26 mouse cellular contexts compared by ENCODE assay signal in the genomic region with DNA sequence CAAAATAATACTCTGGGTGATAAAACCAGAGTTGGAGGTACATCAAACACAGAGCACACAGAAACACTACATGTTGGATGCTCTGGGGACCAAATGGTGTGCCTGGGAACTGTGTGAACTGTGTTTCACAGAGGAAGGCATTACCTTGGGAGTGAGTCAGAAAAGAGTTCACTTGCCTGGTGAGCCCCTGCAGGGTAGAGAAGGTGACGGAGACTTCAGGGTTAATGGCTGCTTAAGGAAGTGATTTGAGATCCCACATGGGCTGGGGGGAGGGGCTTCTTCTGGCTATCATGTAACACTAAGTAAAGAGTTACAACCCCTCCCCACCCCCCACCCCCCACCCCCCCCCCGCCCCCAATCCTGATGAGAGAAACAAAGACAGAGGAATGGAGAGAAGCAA.
DNase-seq lines count a peak whose midpoint lies in the region; ATAC-seq lines count a peak whose summit lies in the region.
"Had no signal": no experiment of that assay in that cellular context is flagged by ENCODE, and none has a peak within 500 bp of the region (broad histone marks: within the 10 kb centered on the region; RNA-seq: fewer than 3 reads in every experiment).

No protein-coding gene starts in this region.

- DNase-seq in embryo, embryonic 10.5 days (ENCODE audit: low spot score): peak; percentile 59
- DNase-seq in embryo, embryonic 10 days (ENCODE audit: low spot score): no peak
- peak; percentile 27 for DNase-seq in hindbrain, embryonic 10.5 days (ENCODE audit: low spot score)
- DNase-seq in ES-CJ7 (ENCODE audit: low read depth, low spot score): peak; percentile 21
- DNase-seq in embryonic facial prominence, embryonic 14.5 days (ENCODE audit: low spot score): no peak
- DNase-seq in kidney, adult 8-10 months: no peak
- DNase-seq: adrenal gland, postnatal 10 days; adrenal gland, postnatal 36 days; cerebellum, adult 18-20 months; cerebellum, adult 9-11 months; cerebellum, postnatal 25 days; gastrocnemius, postnatal 25 days; heart, adult 2 months; kidney, adult 11 months had no signal

- H3K9me3 ChIP-seq in hindbrain, embryonic 10.5 days: peaks cover 7% of the 10 kb centered on the region; the same call in 1 of the 2 replicates
- H3K9me3 ChIP-seq in hindbrain, embryonic 16.5 days (ENCODE audit: control insufficient read depth, low read length): peaks cover 3% of the 10 kb centered on the region; the same call in 1 of the 2 replicates
- H3K9me3 ChIP-seq in embryonic facial prominence, embryonic 14.5 days (ENCODE audit: control insufficient read depth, low read length): no peaks in the 10 kb centered on the region
- no peaks in the 10 kb centered on the region for H3K9me3 ChIP-seq in midbrain, embryonic 16.5 days (replicated peaks; ENCODE audit: control insufficient read depth, low read length, poor library complexity, severe bottlenecking)
- H3K9me3 ChIP-seq: forebrain, embryonic 15.5 days; G1E; heart, embryonic 10.5 days had no signal

- ATAC-seq in hindbrain, embryonic 16.5 days: no peak
- ATAC-seq in embryonic facial prominence, embryonic 14.5 days (ENCODE audit: low read depth): peak; percentile 55; the same call in 1 of the 2 replicates
- no peak for ATAC-seq in midbrain, embryonic 16.5 days
- ATAC-seq: forebrain, embryonic 15.5 days; hindbrain, postnatal 0 days; inflammation-experienced regulatory T-cells, adult 6 months; Patski had no signal

- 66% methylated on average over 2 of the region's 2 CpGs for WGBS in hindbrain, embryonic 10.5 days
- WGBS in hindbrain, embryonic 16.5 days: 77% methylated on average over 2 of the region's 2 CpGs
- 28% methylated on average over 2 of the region's 2 CpGs for WGBS in embryonic facial prominence, embryonic 14.5 days
- WGBS in midbrain, embryonic 16.5 days: 75% methylated on average over 2 of the region's 2 CpGs

- peaks cover 19% of the 10 kb centered on the region for H3K4me1 ChIP-seq in hindbrain, embryonic 10.5 days (replicated peaks)
- H3K4me1 ChIP-seq in hindbrain, embryonic 16.5 days (ENCODE audit: control insufficient read depth, insufficient read depth, low read depth, low read length): no peaks in the 10 kb centered on the region
- H3K4me1 ChIP-seq in embryonic facial prominence, embryonic 14.5 days (ENCODE audit: control insufficient read depth, insufficient read depth, low read length): peaks cover 12% of the 10 kb centered on the region
- peaks cover 2% of the 10 kb centered on the region; the same call in 1 of the 2 replicates for H3K4me1 ChIP-seq in midbrain, embryonic 16.5 days (ENCODE audit: control insufficient read depth, insufficient read depth, low read length)
- H3K4me1 ChIP-seq: forebrain, embryonic 12.5 days; heart, embryonic 10.5 days had no signal

- H3K36me3 ChIP-seq in hindbrain, embryonic 10.5 days: no peaks in the 10 kb centered on the region
- no peaks in the 10 kb centered on the region for H3K36me3 ChIP-seq in hindbrain, embryonic 16.5 days (ENCODE audit: control insufficient read depth, insufficient read depth, low read length)
- no peaks in the 10 kb centered on the region for H3K36me3 ChIP-seq in embryonic facial prominence, embryonic 14.5 days (ENCODE audit: control insufficient read depth, insufficient read depth, low read length)
- no peaks in the 10 kb centered on the region for H3K36me3 ChIP-seq in midbrain, embryonic 16.5 days (ENCODE audit: control insufficient read depth, insufficient read depth, low read length)
- H3K36me3 ChIP-seq: embryonic facial prominence, embryonic 12.5 days; forebrain, embryonic 12.5 days; forebrain, embryonic 15.5 days; G1E; heart, embryonic 10.5 days; hindbrain, embryonic 13.5 days had no signal

- H3K27me3 ChIP-seq in hindbrain, embryonic 10.5 days (ENCODE audit: insufficient read depth, poor library complexity, severe bottlenecking): no peaks in the 10 kb centered on the region
- no peaks in the 10 kb centered on the region for H3K27me3 ChIP-seq in hindbrain, embryonic 16.5 days (replicated peaks; ENCODE audit: control insufficient read depth, insufficient read depth, low read length)
- H3K27me3 ChIP-seq in embryonic facial prominence, embryonic 14.5 days (replicated peaks; ENCODE audit: control insufficient read depth, insufficient read depth, low read length): no peaks in the 10 kb centered on the region
- H3K27me3 ChIP-seq in midbrain, embryonic 16.5 days (ENCODE audit: control insufficient read depth, insufficient read depth, low read depth, low read length): no peaks in the 10 kb centered on the region
- H3K27me3 ChIP-seq: embryonic facial prominence, embryonic 12.5 days; forebrain, embryonic 12.5 days; forebrain, embryonic 15.5 days had no signal

- no peak overlapping the region for H3K4me3 ChIP-seq in hindbrain, embryonic 10.5 days
- no peak overlapping the region for H3K4me3 ChIP-seq in hindbrain, embryonic 16.5 days (ENCODE audit: low read length)
- no peak overlapping the region for H3K4me3 ChIP-seq in embryonic facial prominence, embryonic 14.5 days (ENCODE audit: low read depth, low read length)
- no peak overlapping the region for H3K4me3 ChIP-seq in midbrain, embryonic 16.5 days (ENCODE audit: low read depth, low read length)
- H3K4me3 ChIP-seq: embryonic facial prominence, embryonic 12.5 days; erythroblast, embryonic 14.5 days; forebrain, embryonic 12.5 days; forebrain, embryonic 15.5 days; heart, adult 2 months; heart, embryonic 10.5 days; hindbrain, embryonic 13.5 days had no signal

- H3K27ac ChIP-seq in hindbrain, embryonic 10.5 days: no peak overlapping the region
- H3K27ac ChIP-seq in hindbrain, embryonic 16.5 days (ENCODE audit: low read depth, low read length): no peak overlapping the region
- no peak overlapping the region for H3K27ac ChIP-seq in embryonic facial prominence, embryonic 14.5 days (replicated peaks; ENCODE audit: low read depth, low read length)
- H3K27ac ChIP-seq in midbrain, embryonic 16.5 days (ENCODE audit: low read length): no peak overlapping the region
- H3K27ac ChIP-seq: forebrain, embryonic 12.5 days; forebrain, embryonic 15.5 days; heart, adult 2 months; heart, embryonic 10.5 days; hindbrain, embryonic 13.5 days; hindbrain, postnatal 0 days had no signal

- H3K9ac ChIP-seq in hindbrain, embryonic 16.5 days (ENCODE audit: low read depth, low read length): no peak overlapping the region
- no peak overlapping the region for H3K9ac ChIP-seq in embryonic facial prominence, embryonic 14.5 days (ENCODE audit: low read depth, low read length)
- H3K9ac ChIP-seq in midbrain, embryonic 16.5 days (ENCODE audit: low read depth, low read length): no peak overlapping the region
- H3K9ac ChIP-seq: embryonic facial prominence, embryonic 12.5 days; forebrain, embryonic 12.5 days; forebrain, embryonic 15.5 days; hindbrain, embryonic 13.5 days had no signal

- no peak overlapping the region for H3K4me2 ChIP-seq in hindbrain, embryonic 16.5 days (ENCODE audit: low read length)
- no peak overlapping the region for H3K4me2 ChIP-seq in embryonic facial prominence, embryonic 14.5 days (ENCODE audit: low read depth, low read length)
- no peak overlapping the region for H3K4me2 ChIP-seq in midbrain, embryonic 16.5 days (ENCODE audit: low read length)
- H3K4me2 ChIP-seq: embryonic facial prominence, embryonic 12.5 days; forebrain, embryonic 12.5 days; forebrain, embryonic 15.5 days; hindbrain, embryonic 13.5 days had no signal

Comparison
In these comparisons a context has a peak if more than half of its experiments do, and no peak if none do; other contexts are left out.
1. DNase-seq: peak in embryo, embryonic 10.5 days (single experiment), hindbrain, embryonic 10.5 days (single experiment) and ES-CJ7 (single experiment); none in embryo, embryonic 10 days (single experiment), embryonic facial prominence, embryonic 14.5 days (single experiment) and kidney, adult 8-10 months (0 of 2).